Mouse (Mus musculus): Measurements from ENCODE around the gene Zg16. TPM values are rescaled to one million over a fixed set of nuclear protein-coding genes. Genes with fewer than 3 reads are reported as not detected.

The Zg16 gene
- polyA plus RNA-seq (2021; fragmentation: Nextera tagmentation), result not detected in 2 replicates
- long read RNA-seq, experiment 1, partial matches to known transcripts, result 0 of 1 reads
- long read RNA-seq, experiment 1, other reads (novel, unspliced or antisense), result 1 of 1 reads
- long read RNA-seq, experiment 2, result 0 reads

DNA sequence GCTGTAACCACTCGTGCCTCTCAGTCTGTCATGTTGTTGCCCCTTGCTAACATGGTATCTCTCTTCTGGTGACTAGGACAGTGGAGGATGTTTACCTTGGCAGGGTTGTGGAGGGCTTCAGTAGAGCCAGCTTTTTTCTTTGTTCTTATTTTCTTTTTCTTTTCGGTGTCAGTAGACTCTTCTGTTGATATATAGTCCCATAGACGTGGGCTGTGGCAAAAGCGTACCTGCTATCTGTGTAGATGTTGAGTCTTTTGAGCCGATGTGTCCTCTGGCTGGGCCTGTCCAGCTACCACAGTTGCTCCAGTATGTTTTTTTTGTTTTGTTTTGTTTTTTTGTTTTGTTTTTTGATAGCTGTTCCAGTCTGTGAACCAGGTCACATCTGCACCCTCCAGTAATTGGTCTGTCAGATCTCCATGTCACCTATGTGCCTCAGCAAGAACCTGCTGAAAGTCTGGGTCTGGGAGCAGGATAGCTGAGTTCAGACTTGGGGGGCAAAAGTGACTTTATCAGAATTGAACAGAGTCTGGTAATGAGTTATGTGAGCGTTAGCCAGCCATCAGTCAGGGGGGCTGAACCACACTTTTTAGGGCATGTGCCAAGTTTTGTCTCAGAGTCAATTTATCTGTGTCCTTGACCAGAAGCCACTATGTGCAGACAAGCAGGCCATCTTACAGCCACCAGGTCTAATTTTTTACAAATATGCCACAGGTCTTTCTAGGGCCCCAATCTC is at the start of gene Zg16:
Gene Zg16 (minus strand): TSS at position 51 of the 733 bp plus-strand sequence.

GRCm38 (mm10) chr7:127121911-127122270 is 34.8 kb upstream of the Zg16 start, which contains the start of gene Qprt:
Qprt (minus strand) TSS chr7:127122226.

GRCm38 (mm10) chr7:127091114-127091896 is 4.2 kb upstream of the Zg16 start, which contains the start of gene AI467606:
AI467606 (plus strand) TSS chr7:127091359.

GRCm38 (mm10) chr7:127041851-127042672 is 45.1 kb downstream of the Zg16 start, which contains the start of gene Kif22:
Kif22 (minus strand) TSS chr7:127042471.

DNA sequence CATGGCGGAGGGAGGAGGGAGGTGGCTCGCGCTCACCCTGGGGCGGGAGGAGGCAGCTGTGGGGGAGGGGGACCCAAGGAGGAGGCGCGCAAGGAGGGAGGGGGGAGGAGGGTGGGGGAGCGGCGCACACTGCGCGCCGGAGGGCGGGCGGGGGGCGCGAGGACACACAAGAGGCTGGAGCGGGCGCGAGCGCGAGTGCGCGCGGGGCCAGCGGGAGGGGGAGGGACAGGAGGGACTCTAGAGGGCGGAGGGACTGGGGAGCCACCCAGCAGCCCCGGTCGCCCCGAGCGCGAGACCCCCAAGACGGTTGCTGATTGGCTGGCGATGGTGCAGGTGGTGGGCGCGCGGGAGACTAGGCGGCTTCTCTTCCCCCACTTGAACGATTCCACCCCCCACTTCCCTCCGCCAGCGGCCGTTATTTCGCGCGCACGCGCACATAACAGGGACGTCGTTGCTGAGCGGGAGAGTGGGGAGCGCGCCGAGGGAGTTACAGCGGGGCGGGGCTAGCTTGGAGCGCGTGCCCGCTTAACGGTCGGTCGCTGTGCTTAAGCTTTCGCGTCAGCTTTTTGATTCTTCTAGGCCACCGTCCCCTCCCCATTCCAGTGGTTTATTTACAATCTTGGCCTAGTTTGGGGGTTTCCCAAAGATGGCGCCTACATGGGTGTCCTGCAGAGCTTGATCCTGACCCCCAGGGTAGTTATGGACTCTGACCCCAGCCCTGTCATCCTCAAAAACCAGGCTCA is 60.0 kb downstream of the Zg16 start, which contains the start of gene Maz:
Gene Maz (minus strand): TSS at position 54 of the 743 bp plus-strand sequence.

DNA sequence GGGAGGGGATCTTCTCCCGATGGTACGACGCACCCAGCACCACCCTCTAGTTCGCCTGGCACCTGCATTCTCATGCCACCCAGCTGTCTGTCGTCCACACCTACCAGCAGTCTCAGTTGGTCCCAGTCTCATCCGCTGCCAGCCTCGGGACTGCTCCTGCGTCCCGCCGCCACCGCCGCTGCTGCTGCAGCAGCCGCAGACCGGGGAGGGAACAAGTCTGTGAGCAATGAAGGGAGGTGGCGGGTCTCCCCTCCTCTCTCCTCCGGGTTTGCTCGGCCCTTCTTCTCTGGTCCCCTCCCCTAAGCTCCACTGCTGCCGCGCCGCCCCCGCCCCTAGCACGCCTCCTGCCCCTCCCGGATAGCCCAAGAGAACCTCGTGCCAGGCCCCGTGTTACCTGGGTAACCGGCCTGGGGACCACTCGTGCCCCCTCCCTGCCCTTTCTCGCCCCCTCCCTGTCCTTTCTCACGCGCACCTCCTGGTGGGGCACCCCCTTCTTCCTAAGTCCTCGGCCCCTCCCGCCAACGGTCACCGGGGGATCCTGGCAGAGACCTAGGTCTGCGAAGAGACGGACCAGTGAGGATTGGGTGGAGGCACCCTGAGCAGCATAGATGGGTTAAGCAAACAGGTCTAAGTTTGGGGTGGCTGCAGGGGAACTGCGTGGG is 66.1 kb downstream of the Zg16 start, which contains the start of the genes Gm42742 and Prrt2:
Gene Gm42742 (minus strand): TSS at position 197 of the 662 bp plus-strand sequence.
Gene Prrt2 (minus strand): TSS at position 311 of the 662 bp plus-strand sequence.

GRCm38 (mm10) chr7:127016971-127017949 is 69.9 kb downstream of the Zg16 start, which contains the start of gene Pagr1a:
Pagr1a (minus strand) TSS chr7:127017352.

DNA sequence TGATC is 70.8 kb downstream of the Zg16 start, which contains the start of gene Pagr1b:
Gene Pagr1b (minus strand): TSS at position 4 of the 5 bp plus-strand sequence.

GRCm38 (mm10) chr7:127014320-127014719 is 72.8 kb downstream of the Zg16 start, which contains the start of gene Mvp:
Mvp (minus strand) TSS chr7:127014621.

Other genes starting within 250 kb of the Zg16 start
- 14.1 and 30.1 TPM in 2 replicates for gene Doc2a, start 239.9 kb downstream of the Zg16 start, polyA plus RNA-seq (2021; fragmentation: Nextera tagmentation)
- gene Hirip3, start 225.4 kb downstream of the Zg16 start, polyA plus RNA-seq (2021; fragmentation: Nextera tagmentation), result 3.4 and 4.3 TPM in 2 replicates
- gene Ino80e, start 225.0 kb downstream of the Zg16 start, polyA plus RNA-seq (2021; fragmentation: Nextera tagmentation), result 44.1 and 57.6 TPM in 2 replicates
- gene Taok2, start 202.6 kb downstream of the Zg16 start, polyA plus RNA-seq (2021; fragmentation: Nextera tagmentation), result 9.7 and 10.8 TPM in 2 replicates
- 30.6 and 32.0 TPM in 2 replicates for gene Tmem219, start 164.4 kb downstream of the Zg16 start, polyA plus RNA-seq (2021; fragmentation: Nextera tagmentation)
- 260 and 277 TPM in 2 replicates for gene Kctd13, start 158.4 kb downstream of the Zg16 start, polyA plus RNA-seq (2021; fragmentation: Nextera tagmentation)
- gene Asphd1, start 137.7 kb downstream of the Zg16 start, polyA plus RNA-seq (2021; fragmentation: Nextera tagmentation), result 11.2 and 13.6 TPM in 2 replicates
- 68.2 and 74.7 TPM in 2 replicates for gene Sez6l2, start 136.8 kb downstream of the Zg16 start, polyA plus RNA-seq (2021; fragmentation: Nextera tagmentation)
- gene Cdipt, start 111.4 kb downstream of the Zg16 start, polyA plus RNA-seq (2021; fragmentation: Nextera tagmentation), result 223 and 227 TPM in 2 replicates
- 0.32 and 0.79 TPM in 2 replicates for gene Cdiptos, start 111.2 kb downstream of the Zg16 start, polyA plus RNA-seq (2021; fragmentation: Nextera tagmentation)
- gene Mvp, start 72.7 kb downstream of the Zg16 start, polyA plus RNA-seq (2021; fragmentation: Nextera tagmentation), result 3.3 and 3.4 TPM in 2 replicates
- 0.64 TPM in 1 of 2 replicates, not detected in the other for gene Pagr1b, start 70.8 kb downstream of the Zg16 start, polyA plus RNA-seq (2021; fragmentation: Nextera tagmentation)
- 3.0 and 33.4 TPM in 2 replicates for gene Pagr1a, start 70.0 kb downstream of the Zg16 start, polyA plus RNA-seq (2021; fragmentation: Nextera tagmentation)
- 19.0 and 44.2 TPM in 2 replicates for gene Gm42742, start 66.2 kb downstream of the Zg16 start, polyA plus RNA-seq (2021; fragmentation: Nextera tagmentation)
- 86.8 and 193 TPM in 2 replicates for gene Prrt2, start 66.1 kb downstream of the Zg16 start, polyA plus RNA-seq (2021; fragmentation: Nextera tagmentation)
- 6.6 and 36.1 TPM in 2 replicates for gene Maz, start 60.3 kb downstream of the Zg16 start, polyA plus RNA-seq (2021; fragmentation: Nextera tagmentation)
- gene Kif22, start 44.9 kb downstream of the Zg16 start, polyA plus RNA-seq (2021; fragmentation: Nextera tagmentation), result 18.0 and 24.4 TPM in 2 replicates
- gene AI467606, start 4.0 kb upstream of the Zg16 start, polyA plus RNA-seq (2021; fragmentation: Nextera tagmentation), result 1.2 and 2.1 TPM in 2 replicates
- 0.47 and 0.55 TPM in 2 replicates for gene Qprt, start 34.9 kb upstream of the Zg16 start, polyA plus RNA-seq (2021; fragmentation: Nextera tagmentation)
- gene Spn, start 50.5 kb upstream of the Zg16 start, polyA plus RNA-seq (2021; fragmentation: Nextera tagmentation), result not detected in 2 replicates
- 37.9 and 38.1 TPM in 2 replicates for gene Cd2bp2, start 108.7 kb upstream of the Zg16 start, polyA plus RNA-seq (2021; fragmentation: Nextera tagmentation)
- gene Tbc1d10b, start 121.1 kb upstream of the Zg16 start, polyA plus RNA-seq (2021; fragmentation: Nextera tagmentation), result 7.9 and 14.4 TPM in 2 replicates
- 5.7 and 6.5 TPM in 2 replicates for gene Mylpf, start 121.6 kb upstream of the Zg16 start, polyA plus RNA-seq (2021; fragmentation: Nextera tagmentation)
- gene Zfp553, start 145.7 kb upstream of the Zg16 start, polyA plus RNA-seq (2021; fragmentation: Nextera tagmentation), result 12.5 and 13.0 TPM in 2 replicates
- gene Sept1, start 145.8 kb upstream of the Zg16 start, polyA plus RNA-seq (2021; fragmentation: Nextera tagmentation), result 1.8 and 3.0 TPM in 2 replicates
- 64.9 and 90.1 TPM in 2 replicates for gene Zfp771, start 156.9 kb upstream of the Zg16 start, polyA plus RNA-seq (2021; fragmentation: Nextera tagmentation)
- gene Dctpp1, start 173.4 kb upstream of the Zg16 start, polyA plus RNA-seq (2021; fragmentation: Nextera tagmentation), result 79.8 and 81.4 TPM in 2 replicates
- 42.8 and 64.6 TPM in 2 replicates for gene Sephs2, start 186.7 kb upstream of the Zg16 start, polyA plus RNA-seq (2021; fragmentation: Nextera tagmentation)
- gene Itgal, start 208.9 kb upstream of the Zg16 start, polyA plus RNA-seq (2021; fragmentation: Nextera tagmentation), result 0.32 and 0.35 TPM in 2 replicates

All from left cerebral cortex, adult 6 months (tissue).